Mouse (Mus musculus) testis, adult 2 months (tissue): ENCODE data around the gene Otulin. TPM values are rescaled to one million over a fixed set of nuclear protein-coding genes. Genes with fewer than 3 reads are reported as not detected.

Experiments used
- H3K27ac ChIP-seq: fragments of 200-500 bp; 2 replicates; pipeline ENCODE4 v1.5.1; 2012; ENCODE audit warnings: low read depth, low read length; ENCODE audit not compliant: control insufficient read depth, insufficient read depth
- H3K27me3 ChIP-seq: fragments of 200-500 bp; 2 replicates; pipeline ENCODE4 v1.6.1; 2012; ENCODE audit warnings: mild to moderate bottlenecking, low read length, moderate library complexity; ENCODE audit not compliant: control insufficient read depth, insufficient read depth
- H3K36me3 ChIP-seq: fragments of 200-500 bp; 2 replicates; pipeline ENCODE4 v1.6.1; 2012; ENCODE audit warnings: mild to moderate bottlenecking, low read length; ENCODE audit not compliant: control insufficient read depth, insufficient read depth
- H3K4me1 ChIP-seq: fragments of 200-500 bp; 2 replicates; pipeline ENCODE4 v1.6.1; 2012; ENCODE audit warnings: low read length; ENCODE audit not compliant: control insufficient read depth, insufficient read depth
- H3K4me3 ChIP-seq: fragments of 200-500 bp; 2 replicates; pipeline ENCODE4 v1.5.1; 2012; ENCODE audit warnings: low read depth, mild to moderate bottlenecking, low read length, moderate library complexity, mixed read lengths; ENCODE audit not compliant: control insufficient read depth
- CTCF ChIP-seq: fragments of 200-500 bp; IDR thresholded peaks from 2 replicates; pipeline ENCODE4 v1.5.1; 2012; ENCODE audit warnings: low read depth, mild to moderate bottlenecking, inconsistent platforms, low read length, moderate library complexity; ENCODE audit not compliant: control insufficient read depth, insufficient read depth, insufficient replicate concordance
- POLR2A ChIP-seq: fragments of 200-500 bp; IDR thresholded peaks from 2 replicates; pipeline ENCODE4 v1.6.1; 2012; ENCODE audit warnings: low read depth, mild to moderate bottlenecking, inconsistent platforms, low read length, moderate library complexity; ENCODE audit not compliant: control insufficient read depth
- polyA plus RNA-seq: library from polyadenylated mRNA; depleted of rRNA; stranded (reverse); fragments of >200 nt; gene quantifications from 2 replicates; pipeline ENCODE4 v1.2.3, GENCODE M21; 2012

The Otulin gene
- polyA plus RNA-seq, 1 experiment = 11.2 TPM

DNA sequence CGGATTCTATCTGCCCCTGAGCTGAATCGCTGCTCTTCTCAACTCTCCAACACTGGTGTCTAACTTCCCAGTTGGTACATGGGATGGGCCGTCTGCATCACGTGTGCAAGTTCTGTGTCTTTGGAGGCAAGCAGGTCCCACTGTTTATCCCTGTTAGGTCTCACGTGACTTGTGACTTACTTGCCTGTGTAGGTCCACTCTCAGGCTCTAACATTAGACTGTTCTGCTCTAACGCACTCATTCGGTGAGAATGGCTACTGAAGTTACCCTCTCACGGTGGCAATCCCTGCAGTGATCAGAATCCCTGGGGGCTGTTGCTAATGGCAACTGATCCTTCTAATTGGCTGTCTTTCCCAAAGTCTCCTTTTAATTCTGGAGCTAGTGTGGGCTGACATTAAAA lies 41.8 kb upstream of the Otulin start:
- no peaks in the 10 kb centered on the region for H3K27me3 ChIP-seq
- no peaks in the 10 kb centered on the region for H3K4me1 ChIP-seq
- H3K36me3 ChIP-seq = no peaks in the 10 kb centered on the region
- no peak overlapping the region for H3K4me3 ChIP-seq
- H3K27ac ChIP-seq = no peak overlapping the region
- TF ChIP-seq POLR2A (no peak), CTCF (no peak)

DNA sequence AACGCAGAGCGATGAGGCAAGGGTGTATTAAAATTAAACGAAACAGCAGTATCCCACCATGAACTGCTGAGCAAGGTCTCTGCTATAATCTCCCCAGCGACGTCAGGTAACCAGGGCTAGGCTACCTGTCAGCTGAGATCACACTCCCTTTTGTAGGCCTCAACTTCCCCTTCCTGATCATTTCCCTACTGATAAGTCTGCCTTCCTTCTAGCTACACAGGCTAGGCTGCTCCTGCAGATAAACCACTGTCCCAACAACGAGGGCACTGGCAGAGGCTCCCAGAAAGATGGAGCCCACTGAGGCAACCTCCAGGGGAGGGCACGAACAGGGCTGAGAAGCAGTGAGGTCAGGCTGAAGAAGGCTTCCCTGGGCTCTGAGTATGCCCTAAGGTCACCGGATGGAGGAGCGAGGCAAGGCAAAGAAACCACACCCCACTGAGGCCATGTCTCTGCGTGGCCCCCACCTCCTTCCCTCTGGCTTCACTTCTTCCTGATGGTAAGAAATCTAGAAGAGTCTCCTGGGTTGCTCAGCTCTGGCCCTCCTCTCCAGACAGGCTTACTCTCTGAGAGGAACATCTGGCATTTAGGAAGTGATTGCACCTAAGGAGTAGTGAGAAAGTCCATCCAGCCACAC lies 41.2 kb upstream of the Otulin start:
- Histone ChIP-seq H3K27ac (no peak overlapping the region), H3K36me3 (no peaks in the 10 kb centered on the region), H3K4me1 (no peaks in the 10 kb centered on the region), H3K4me3 (no peak overlapping the region), H3K27me3 (no peaks in the 10 kb centered on the region)
- TF ChIP-seq POLR2A (no peak), CTCF (no peak)

DNA sequence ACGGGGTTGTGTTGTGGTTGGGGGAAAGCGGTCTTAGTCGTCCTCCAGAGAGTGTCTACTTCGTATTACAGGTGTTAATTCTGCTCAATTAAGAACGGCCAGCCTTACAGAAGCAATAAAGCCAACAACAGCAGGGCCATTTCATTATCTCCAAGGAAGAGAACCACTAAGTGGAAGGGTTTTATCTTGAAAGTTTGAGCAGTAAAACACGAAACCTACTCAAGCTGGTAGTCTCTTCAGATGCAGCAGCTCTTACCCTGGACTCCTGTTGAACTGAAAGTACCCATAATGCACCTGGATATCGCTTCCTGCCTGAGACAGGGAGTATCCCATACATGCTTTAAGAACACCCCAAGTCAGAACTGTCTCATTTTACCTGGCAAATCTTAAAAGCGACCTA lies 40.2 kb upstream of the Otulin start:
- no peaks in the 10 kb centered on the region for H3K4me1 ChIP-seq
- H3K4me3 ChIP-seq = no peak overlapping the region
- no peaks in the 10 kb centered on the region for H3K27me3 ChIP-seq
- TF ChIP-seq POLR2A (no peak), CTCF (no peak)
- H3K27ac ChIP-seq = no peak overlapping the region
- no peaks in the 10 kb centered on the region for H3K36me3 ChIP-seq

DNA sequence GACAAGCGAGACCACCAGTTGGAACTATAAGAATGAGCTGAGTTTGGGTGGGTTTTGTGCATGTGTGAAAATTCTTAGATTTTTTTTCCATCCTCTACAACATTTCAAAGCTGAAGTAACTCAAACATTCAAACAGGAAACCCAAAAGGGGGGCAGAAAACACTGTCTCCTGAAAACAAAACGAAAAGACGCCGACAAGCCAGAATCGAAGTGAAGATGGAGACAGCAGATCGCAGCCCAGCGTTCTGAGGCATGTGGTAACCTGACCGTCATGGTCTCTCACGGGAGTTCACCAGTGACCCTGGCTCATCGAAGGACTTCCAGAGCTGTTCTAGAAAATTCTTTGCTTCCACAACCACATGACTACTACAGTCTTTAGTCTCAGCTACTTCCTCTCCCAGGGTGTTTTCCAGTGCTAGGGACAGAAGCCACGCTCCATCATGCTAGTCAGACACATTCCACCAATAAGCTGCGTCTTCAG lies 39.5 kb upstream of the Otulin start:
- H3K4me3 ChIP-seq = no peak overlapping the region
- peaks cover 4% of the 10 kb centered on the region for H3K4me1 ChIP-seq
- no peaks in the 10 kb centered on the region for H3K27me3 ChIP-seq
- no peak for TF ChIP-seq POLR2A
- TF ChIP-seq CTCF = no peak
- H3K36me3 ChIP-seq = no peaks in the 10 kb centered on the region
- H3K27ac ChIP-seq = no peak overlapping the region

DNA sequence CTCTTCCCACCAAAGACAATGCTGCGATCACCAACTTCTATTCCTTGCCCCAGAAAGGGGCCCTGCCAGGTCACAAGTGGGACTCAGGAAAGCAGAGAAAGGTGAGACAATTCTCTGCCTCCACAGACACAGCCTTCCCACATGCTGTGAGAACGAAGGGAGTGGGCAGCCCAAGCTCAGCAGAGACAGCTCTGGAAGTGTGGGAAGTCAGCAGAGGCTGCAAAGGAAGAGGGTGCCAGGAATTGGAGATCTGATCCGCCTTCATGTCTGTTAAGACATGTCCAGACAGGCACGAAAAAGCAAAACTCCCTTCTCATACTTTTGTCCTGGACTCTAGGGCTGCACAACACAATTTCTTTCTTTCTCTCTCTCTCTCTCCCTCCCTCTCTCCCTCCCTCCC lies 38.8 kb upstream of the Otulin start:
- Histone ChIP-seq H3K4me1 (peaks cover 4% of the 10 kb centered on the region), H3K27ac (no peak overlapping the region), H3K27me3 (no peaks in the 10 kb centered on the region), H3K4me3 (no peak overlapping the region), H3K36me3 (no peaks in the 10 kb centered on the region)
- TF ChIP-seq CTCF = no peak
- no peak for TF ChIP-seq POLR2A

DNA sequence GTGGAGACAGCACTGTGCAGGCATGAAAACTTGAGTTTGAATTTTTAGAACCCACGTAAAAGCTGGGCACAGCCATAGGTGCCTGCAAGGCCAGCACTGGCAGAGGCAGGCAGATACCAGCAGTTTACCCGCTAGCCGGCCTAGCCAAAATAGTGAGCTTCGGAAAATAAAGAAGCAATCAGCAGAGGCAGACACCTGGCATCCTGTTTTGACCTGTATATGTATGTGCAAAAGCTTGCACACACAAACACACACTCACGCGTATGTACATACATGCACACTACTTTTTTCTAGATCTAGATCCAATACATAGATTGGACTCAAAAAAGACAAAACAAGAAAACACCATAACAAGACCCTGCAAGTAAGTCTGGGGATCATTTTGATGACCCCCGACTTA lies 38.1 kb upstream of the Otulin start:
- Histone ChIP-seq H3K36me3 (no peaks in the 10 kb centered on the region), H3K27me3 (no peaks in the 10 kb centered on the region), H3K4me3 (no peak overlapping the region), H3K27ac (no peak overlapping the region), H3K4me1 (peaks cover 4% of the 10 kb centered on the region)
- TF ChIP-seq POLR2A (no peak), CTCF (no peak)

DNA sequence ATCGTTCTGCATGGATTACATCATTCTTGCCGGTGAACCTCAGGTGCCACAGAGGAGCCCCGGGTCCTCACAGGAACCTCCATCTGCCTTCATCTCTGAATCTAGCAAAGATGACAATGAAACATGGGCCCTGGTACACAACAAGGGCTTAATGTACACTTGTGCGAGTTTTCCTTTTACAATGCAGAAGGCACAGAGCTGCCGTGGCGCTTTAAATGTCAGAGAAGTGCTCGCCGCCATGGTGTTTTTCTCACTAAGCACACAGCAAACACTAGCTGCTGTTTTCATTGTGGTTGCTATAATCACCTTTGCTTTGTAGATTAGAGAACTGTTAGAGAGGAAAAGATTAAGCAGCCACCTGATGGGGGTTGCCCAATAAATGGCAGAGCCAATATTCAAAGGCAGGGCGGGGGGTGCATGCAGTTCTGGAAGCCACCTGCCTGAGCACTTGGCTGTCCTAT lies 37.5 kb upstream of the Otulin start:
- H3K4me3 ChIP-seq = no peak overlapping the region
- H3K4me1 ChIP-seq = peaks cover 4% of the 10 kb centered on the region
- H3K27me3 ChIP-seq = no peaks in the 10 kb centered on the region
- H3K27ac ChIP-seq = no peak overlapping the region
- H3K36me3 ChIP-seq = no peaks in the 10 kb centered on the region
- no peak for TF ChIP-seq POLR2A
- no peak for TF ChIP-seq CTCF

DNA sequence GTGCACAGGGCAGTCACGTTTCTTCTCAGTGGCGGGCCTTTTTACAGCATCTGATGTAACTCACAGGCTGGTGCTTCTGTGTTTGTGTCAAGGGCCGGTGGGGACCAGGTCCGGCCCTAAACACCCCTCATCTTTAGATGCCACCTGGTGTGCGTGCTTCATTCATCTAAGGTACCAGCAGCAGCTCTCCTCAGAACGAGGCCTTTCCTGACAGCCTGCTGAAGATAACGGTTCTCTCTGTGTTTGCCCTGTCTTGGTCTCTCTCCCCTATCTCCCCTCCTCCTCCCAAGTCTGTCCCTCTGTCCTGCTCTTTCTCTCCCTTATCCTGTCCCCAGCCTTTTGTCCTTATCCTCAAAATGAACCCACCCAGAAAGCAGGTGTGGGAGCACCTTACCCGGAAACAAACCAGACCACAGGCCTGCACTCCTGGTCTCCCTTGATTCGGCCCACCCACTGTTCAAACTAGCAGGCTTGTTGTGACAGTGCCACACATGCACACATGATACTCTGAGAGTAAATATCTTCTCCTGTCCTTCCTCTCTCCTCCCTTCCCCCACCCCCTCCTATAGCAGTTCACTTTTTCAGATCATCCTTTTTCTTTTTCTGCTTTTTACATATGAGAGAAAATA lies 36.5 kb upstream of the Otulin start:
- TF ChIP-seq POLR2A (no peak), CTCF (no peak)
- Histone ChIP-seq H3K27me3 (no peaks in the 10 kb centered on the region), H3K4me1 (peaks cover 4% of the 10 kb centered on the region), H3K36me3 (no peaks in the 10 kb centered on the region), H3K4me3 (no peak overlapping the region), H3K27ac (no peak overlapping the region)
